Mouse (Mus musculus) lung, embryonic 15.5 days (tissue): Measurements from ENCODE around the gene Dvl3. TPM values are rescaled to one million over a fixed set of nuclear protein-coding genes. Genes with fewer than 3 reads are reported as not detected.
"Not testable (repeated sequence)": the region's sequence is repeated elsewhere in the genome, so short reads cannot be mapped to it uniquely, and the experiment has no call there.

Source experiments
- ATAC-seq: fragments of 200-750 bp; cut with Nextera tagmentation; 2 replicates; pipeline ENCODE4 v1.8.0; 2017; ENCODE audit warnings: moderate number of reproducible peaks, borderline replicate concordance; ENCODE audit not compliant: low FRiP score, low TSS enrichment; ENCODE audit errors: extremely low read depth
- H3K27ac ChIP-seq: fragments of 300-500 bp; sonication (generic); 2 replicates; pipeline ENCODE4 v1.5.1; 2015; ENCODE audit warnings: moderate library complexity, mild to moderate bottlenecking, inconsistent platforms
- H3K27me3 ChIP-seq: fragments of 300-500 bp; sonication (generic); 2 replicates; pipeline ENCODE4 v1.6.1; 2015; ENCODE audit warnings: inconsistent platforms
- H3K36me3 ChIP-seq: fragments of 300-500 bp; sonication (generic); 2 replicates; pipeline ENCODE4 v1.6.1; 2015; ENCODE audit warnings: inconsistent platforms
- H3K4me1 ChIP-seq: fragments of 300-500 bp; sonication (generic); 2 replicates; pipeline ENCODE4 v1.6.1; 2015; ENCODE audit warnings: inconsistent platforms
- H3K4me2 ChIP-seq: fragments of 300-500 bp; sonication (generic); 2 replicates; pipeline ENCODE4 v1.6.1; 2015; ENCODE audit warnings: inconsistent platforms, mild to moderate bottlenecking, moderate library complexity
- H3K4me3 ChIP-seq: fragments of 300-500 bp; sonication (generic); 2 replicates; pipeline ENCODE4 v1.5.1; 2015; ENCODE audit warnings: mild to moderate bottlenecking, inconsistent platforms
- H3K9ac ChIP-seq: fragments of 300-500 bp; sonication (generic); 2 replicates; pipeline ENCODE4 v1.6.1; 2015; ENCODE audit warnings: inconsistent platforms
- H3K9me3 ChIP-seq: fragments of 300-500 bp; sonication (generic); 2 replicates; pipeline ENCODE4 v1.6.1; 2016; ENCODE audit warnings: inconsistent platforms
- WGBS: fragments of 180-500 bp; shearing (Covaris S2); methylation state at CpG from one replicate; pipeline ENCODE4 v1.1.7; 2015; 5-methylcytosine and 5-hydroxymethylcytosine counted together
- polyA plus RNA-seq: library from polyadenylated mRNA; unstranded; fragments of >200 nt; fragmentation: Nextera tagmentation; extraction: Ambion mirVana; gene quantifications from 2 replicates; pipeline ENCODE4 v1.2.1, GENCODE M21; 2015

Gene Dvl3
- polyA plus RNA-seq = 17.4 and 21.7 TPM in 2 replicates

DNA sequence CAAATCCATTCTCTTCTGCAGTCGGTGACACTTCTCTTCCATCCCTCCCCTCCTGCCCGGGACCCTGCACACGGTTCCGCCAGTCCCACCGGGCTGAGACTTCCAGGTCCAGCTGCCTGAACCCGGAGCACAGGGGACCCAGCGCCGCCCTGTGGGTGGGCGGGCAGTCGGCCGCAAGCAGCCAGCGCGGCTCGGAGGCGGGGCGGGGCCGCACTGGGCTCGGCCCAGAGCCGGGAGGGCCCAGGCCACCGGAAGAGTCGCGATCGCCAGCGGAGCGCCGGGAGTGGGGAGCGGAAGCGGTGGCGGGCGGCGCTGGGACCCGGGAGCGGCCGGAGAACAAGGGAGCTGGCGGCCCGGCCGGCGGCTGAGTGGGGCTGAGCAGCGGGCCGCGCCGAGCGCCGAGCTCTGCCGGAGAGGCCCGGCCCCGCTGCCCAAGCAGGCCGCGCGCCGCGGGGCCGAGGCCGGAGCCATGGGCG is at the start of gene Dvl3:
Gene Dvl3, plus strand, starts transcription at position 257 of the 476 bp plus-strand sequence.
- Histone ChIP-seq H3K9ac (peak within 1 kb of the TSS; percentile 98), H3K36me3 (peaks cover 20% of the 10 kb centered on the region; the same call in 1 of the 2 replicates), H3K4me3 (peak within 1 kb of the TSS; percentile 89), H3K9me3 (no peaks in the 10 kb centered on the region), H3K27ac (peak within 1 kb of the TSS; percentile 92), H3K27me3 (no peaks in the 10 kb centered on the region), H3K4me2 (peak within 1 kb of the TSS; percentile 71), H3K4me1 (peaks cover 17% of the 10 kb centered on the region)
- peak; percentile 98 for ATAC-seq
- WGBS = under 1% methylated on average over 34 of the region's 55 CpGs

DNA sequence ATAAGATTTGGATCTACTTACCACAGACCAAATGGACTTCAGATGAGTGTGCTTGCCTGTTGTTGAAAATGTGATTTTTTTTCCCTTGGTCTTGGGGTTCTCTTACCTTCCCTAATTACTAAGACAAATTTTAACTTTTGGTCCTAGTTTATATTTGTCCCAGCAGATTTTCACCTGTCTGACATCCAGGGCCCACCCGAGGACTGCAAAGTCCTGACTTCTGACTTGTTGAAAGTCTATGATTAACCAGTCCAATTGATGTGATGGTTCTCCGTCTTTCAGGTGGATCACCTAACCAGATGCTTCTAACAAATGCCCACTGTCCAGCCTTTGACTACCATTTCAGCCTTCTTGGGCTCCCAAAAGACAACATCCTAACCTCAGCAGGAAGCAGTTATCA is 45.8 kb upstream of the Dvl3 start:
- Histone ChIP-seq H3K4me2 (no peak overlapping the region), H3K27me3 (no peaks in the 10 kb centered on the region)

DNA sequence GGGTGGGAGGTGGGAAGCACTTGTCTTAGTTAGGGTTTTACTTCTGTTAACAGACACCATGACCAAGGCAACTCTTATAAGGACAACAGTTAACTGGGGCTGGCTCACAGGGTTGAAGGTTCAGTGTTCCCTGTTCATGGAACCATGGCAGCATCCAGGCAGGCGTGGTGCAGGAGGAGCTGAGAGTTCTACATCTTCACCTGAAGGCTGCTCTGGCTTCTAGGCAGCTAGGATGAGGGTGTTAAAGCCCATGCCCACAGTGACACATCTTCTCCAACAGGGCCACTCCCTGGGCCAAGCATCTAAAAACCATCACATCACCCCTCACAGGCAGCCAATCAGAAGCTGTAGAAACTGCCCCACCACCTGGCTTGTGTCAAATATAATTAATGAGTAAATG is 45.1 kb upstream of the Dvl3 start:
- Histone ChIP-seq H3K4me3 (no peak overlapping the region), H3K9ac (no peak overlapping the region), H3K27me3 (no peaks in the 10 kb centered on the region), H3K4me1 (peaks cover 9% of the 10 kb centered on the region; the same call in 1 of the 2 replicates), H3K36me3 (no peaks in the 10 kb centered on the region), H3K9me3 (no peaks in the 10 kb centered on the region), H3K27ac (no peak overlapping the region), H3K4me2 (no peak overlapping the region)
- 71% methylated on average over 1 of the region's 1 CpGs for WGBS
- no peak for ATAC-seq

More for the DNA sequence above, 45.8 kb upstream of the Dvl3 start:
- Histone ChIP-seq H3K4me3 (no peak overlapping the region), H3K4me1 (peaks cover 8% of the 10 kb centered on the region; the same call in 1 of the 2 replicates), H3K9ac (no peak overlapping the region), H3K9me3 (no peaks in the 10 kb centered on the region), H3K36me3 (no peaks in the 10 kb centered on the region), H3K27ac (no peak overlapping the region)
- WGBS = 82% methylated on average over 2 of the region's 2 CpGs
- ATAC-seq = no peak

DNA sequence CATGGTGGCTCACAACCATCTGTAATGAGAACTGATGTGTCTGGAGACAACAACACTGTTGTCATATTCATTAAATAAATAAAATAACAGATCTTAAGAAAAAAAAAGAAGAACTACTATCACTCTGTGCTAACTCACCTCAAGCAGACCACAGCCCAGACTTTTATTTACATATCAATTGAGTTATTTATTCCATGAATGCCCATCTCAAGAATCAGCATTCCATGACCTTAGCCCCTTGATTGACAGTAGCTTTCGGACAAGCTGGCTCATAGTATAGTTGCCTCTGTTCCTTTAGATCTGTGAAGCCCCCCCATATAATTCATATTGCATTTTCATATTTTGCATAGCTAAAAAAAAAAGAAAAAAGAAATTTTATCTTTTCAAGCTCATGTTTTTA is 43.0 kb upstream of the Dvl3 start:
- 82% methylated on average over 1 of the region's 1 CpGs for WGBS
- Histone ChIP-seq H3K4me2 (no peak overlapping the region), H3K36me3 (no peaks in the 10 kb centered on the region), H3K4me3 (no peak overlapping the region), H3K27me3 (no peaks in the 10 kb centered on the region), H3K9ac (no peak overlapping the region), H3K27ac (no peak overlapping the region), H3K4me1 (peaks cover 14% of the 10 kb centered on the region; the same call in 1 of the 2 replicates), H3K9me3 (no peaks in the 10 kb centered on the region)
- no peak for ATAC-seq

DNA sequence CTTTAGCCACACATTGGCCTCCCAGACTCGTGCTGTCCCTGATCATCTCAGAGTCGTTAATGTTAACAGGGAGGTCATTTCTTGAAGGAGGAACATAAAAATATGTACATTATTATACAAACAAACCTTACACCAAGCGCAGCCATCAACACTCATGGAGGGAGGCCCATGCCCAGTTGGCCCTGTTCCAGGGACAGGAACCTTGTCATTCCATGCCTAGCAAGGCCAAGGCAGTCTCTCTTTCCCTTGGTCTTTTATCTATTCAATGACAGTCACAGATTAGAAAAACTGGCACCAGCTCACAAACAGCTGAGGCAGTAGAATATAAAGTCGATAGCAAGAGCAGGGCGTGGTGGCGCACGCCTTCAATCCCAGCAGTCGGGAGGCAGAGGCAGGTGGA is 42.6 kb upstream of the Dvl3 start:
- no peak for ATAC-seq
- Histone ChIP-seq H3K36me3 (no peaks in the 10 kb centered on the region), H3K27ac (peak overlapping the region; percentile 92; the same call in 1 of the 2 replicates), H3K9ac (no peak overlapping the region), H3K4me1 (peaks cover 14% of the 10 kb centered on the region; the same call in 1 of the 2 replicates), H3K4me3 (no peak overlapping the region), H3K9me3 (no peaks in the 10 kb centered on the region), H3K27me3 (no peaks in the 10 kb centered on the region), H3K4me2 (no peak overlapping the region)
- 75% methylated on average over 8 of the region's 8 CpGs for WGBS

DNA sequence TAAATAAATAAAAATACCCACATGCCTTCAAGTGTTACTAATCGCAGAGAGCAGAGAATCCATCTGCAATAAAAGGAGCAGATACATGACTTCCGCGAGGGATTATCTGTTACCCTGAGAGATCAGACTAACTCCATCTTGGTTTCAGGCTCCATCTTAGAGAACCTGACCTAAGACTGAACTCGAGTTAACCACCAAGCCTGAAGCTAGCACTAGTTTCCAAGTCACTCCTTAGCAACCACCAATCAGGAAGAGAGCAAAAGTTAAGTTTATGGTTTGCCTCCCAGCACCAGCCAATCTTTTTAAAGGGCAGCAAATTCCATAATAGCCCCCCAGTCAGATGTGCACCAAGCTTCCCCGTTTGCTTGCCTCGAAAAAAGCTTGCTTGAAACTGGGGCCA is 42.0 kb upstream of the Dvl3 start:
- Histone ChIP-seq H3K4me3 (no peak overlapping the region), H3K9me3 (no peaks in the 10 kb centered on the region), H3K9ac (no peak overlapping the region), H3K27ac (peak overlapping the region; percentile 92), H3K4me2 (peak overlapping the region; percentile 13; the same call in 1 of the 2 replicates), H3K27me3 (no peaks in the 10 kb centered on the region), H3K36me3 (no peaks in the 10 kb centered on the region), H3K4me1 (peaks cover 14% of the 10 kb centered on the region; the same call in 1 of the 2 replicates)
- ATAC-seq = no peak
- 72% methylated on average over 6 of the region's 6 CpGs for WGBS

DNA sequence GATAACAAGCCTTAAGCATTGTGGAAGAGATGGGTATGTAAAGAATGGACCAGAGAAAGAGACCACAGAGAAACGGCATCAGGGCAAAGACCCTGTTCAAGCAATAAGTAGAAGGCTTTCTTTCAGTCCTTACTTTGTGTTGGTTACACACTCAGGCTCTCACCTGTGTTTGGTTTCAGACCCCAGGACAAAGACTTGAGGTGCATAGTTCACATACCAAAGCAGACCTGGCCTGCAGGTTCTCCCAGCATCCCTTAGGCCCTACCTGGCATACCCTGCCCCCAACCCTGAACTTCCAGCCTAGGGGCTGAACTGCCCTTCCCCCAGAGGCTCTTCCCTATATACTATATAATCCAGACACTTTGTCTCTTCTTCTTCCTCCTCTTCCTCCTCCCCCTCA is 41.4 kb upstream of the Dvl3 start:
- Histone ChIP-seq H3K27me3 (no peaks in the 10 kb centered on the region), H3K9me3 (no peaks in the 10 kb centered on the region), H3K36me3 (no peaks in the 10 kb centered on the region), H3K4me2 (peak overlapping the region; percentile 13; the same call in 1 of the 2 replicates), H3K9ac (no peak overlapping the region), H3K27ac (peak overlapping the region; percentile 92), H3K4me3 (no peak overlapping the region), H3K4me1 (peaks cover 14% of the 10 kb centered on the region; the same call in 1 of the 2 replicates)
- 0 out of 2 replicates have a peak, but pooled peaks have one; percentile 41 for ATAC-seq
- 79% methylated on average over 1 of the region's 1 CpGs for WGBS

DNA sequence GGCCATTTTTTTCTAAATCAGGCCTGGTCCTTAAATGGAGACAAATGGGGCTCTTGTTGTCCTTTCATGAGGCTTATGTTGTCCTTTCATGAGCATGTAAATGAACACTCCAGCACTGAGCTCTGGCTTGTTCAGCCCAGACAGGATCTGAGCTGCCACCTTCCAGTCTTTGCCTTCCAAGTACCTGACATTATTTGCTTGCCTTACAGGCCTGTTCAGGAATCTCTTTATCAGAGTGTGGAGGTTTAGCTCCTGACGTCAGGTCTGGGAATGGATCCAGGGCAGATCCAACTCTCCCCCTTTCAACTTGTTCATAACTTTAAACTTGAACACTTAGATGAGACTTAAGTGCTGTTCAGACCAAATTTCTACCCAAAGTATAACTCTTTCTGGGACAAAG is 39.9 kb upstream of the Dvl3 start:
- Histone ChIP-seq H3K4me2 (no peak overlapping the region), H3K27ac (peak overlapping the region; percentile 92), H3K9ac (no peak overlapping the region), H3K4me3 (no peak overlapping the region), H3K36me3 (no peaks in the 10 kb centered on the region), H3K4me1 (peaks cover 14% of the 10 kb centered on the region; the same call in 1 of the 2 replicates), H3K27me3 (no peaks in the 10 kb centered on the region), H3K9me3 (no peaks in the 10 kb centered on the region)
- peak; percentile 86 for ATAC-seq
- WGBS = 10% methylated on average over 1 of the region's 1 CpGs

DNA sequence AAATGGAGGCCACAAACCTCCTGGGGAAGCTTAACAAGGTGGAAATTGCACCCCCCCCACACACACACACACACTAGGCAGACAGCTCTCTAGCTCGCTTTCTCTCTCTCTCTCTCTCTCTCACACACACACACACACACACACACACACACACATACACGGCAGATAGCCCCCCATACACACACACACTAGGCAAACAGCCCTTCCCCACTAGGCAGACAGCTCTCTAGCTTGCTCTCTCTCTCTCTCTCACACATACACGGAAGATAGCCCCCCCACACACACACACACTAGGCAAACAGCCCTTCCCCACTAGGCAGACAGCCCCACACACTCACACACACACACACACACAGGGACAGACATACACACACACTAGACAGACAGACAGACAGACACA is 39.5 kb upstream of the Dvl3 start:
- Histone ChIP-seq H3K4me2 (no peak overlapping the region), H3K9ac (no peak overlapping the region)
- 36% methylated on average over 3 of the region's 3 CpGs for WGBS

DNA sequence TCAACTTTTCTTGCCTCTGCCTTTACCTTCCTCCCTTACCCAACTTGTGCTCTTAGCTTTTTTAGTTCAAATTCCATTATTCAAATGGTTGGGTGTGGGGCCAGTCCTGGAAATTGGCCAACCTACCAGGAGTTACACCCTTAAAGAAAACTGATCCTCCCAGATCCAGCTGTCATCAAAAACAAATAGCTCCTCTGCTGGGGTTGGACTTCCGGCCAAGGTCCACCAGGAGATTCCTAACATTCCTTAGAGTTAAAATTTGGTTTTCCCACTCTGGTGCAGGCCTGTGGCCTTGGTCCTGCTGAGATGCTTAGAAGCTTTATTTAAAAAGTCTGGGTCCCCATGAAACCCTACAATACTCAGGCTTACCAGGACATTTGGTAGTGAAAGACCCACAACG is 38.3 kb upstream of the Dvl3 start:
- H3K4me3 ChIP-seq = no peak overlapping the region
- 35% methylated on average over 2 of the region's 2 CpGs for WGBS
- H3K27me3 ChIP-seq = no peaks in the 10 kb centered on the region
- no peak overlapping the region for H3K9ac ChIP-seq
- H3K36me3 ChIP-seq = no peaks in the 10 kb centered on the region
- peaks cover 14% of the 10 kb centered on the region; the same call in 1 of the 2 replicates for H3K4me1 ChIP-seq
- no peaks in the 10 kb centered on the region for H3K9me3 ChIP-seq
- H3K27ac ChIP-seq = no peak overlapping the region
- no peak overlapping the region for H3K4me2 ChIP-seq
- no peak for ATAC-seq

More for the DNA sequence above, 39.5 kb upstream of the Dvl3 start:
- H3K27ac ChIP-seq = peak overlapping the region; percentile 92
- H3K36me3 ChIP-seq = no peaks in the 10 kb centered on the region
- H3K9me3 ChIP-seq = no peaks in the 10 kb centered on the region
- ATAC-seq = peak; percentile 69
- H3K27me3 ChIP-seq = no peaks in the 10 kb centered on the region
- no peak overlapping the region for H3K4me3 ChIP-seq
- H3K4me1 ChIP-seq = peaks cover 14% of the 10 kb centered on the region; the same call in 1 of the 2 replicates

DNA sequence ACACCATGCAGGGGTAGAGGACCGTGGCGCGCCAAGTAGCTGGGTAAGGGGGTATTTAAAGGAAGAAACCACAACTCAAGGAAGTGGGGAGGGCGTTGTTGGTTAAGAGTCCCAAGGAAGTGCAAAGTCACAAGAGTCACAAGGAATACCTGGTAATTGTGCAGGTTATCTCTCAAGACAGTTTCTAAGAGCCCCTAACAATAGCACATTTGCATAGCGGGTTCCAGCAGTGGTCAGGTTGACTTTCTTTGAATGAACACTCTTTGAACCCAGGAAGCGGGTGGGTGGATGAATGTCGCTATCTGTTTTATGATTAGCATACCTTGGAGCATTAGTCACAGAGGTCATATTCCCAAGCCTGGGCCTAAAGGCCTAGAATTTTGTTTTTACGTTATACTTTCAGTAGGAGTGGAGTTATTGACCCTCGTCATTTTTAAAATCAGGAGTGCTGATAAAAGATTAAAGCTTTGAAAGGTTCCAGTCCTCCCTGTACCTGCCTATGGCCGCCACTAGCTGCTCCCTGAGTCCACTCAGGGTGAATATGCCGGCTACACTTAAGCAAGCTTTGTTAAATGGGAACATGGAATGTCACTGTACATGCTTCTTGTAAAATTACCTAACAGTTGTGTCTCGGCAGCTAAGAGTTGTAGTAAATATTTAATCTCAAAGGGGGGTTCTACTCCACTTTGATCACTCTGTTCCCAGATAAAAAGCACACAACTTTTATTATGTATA is 37.6 kb upstream of the Dvl3 start:
- H3K27ac ChIP-seq, H3K27me3 ChIP-seq, H3K4me3 ChIP-seq, H3K36me3 ChIP-seq, H3K4me2 ChIP-seq, ATAC-seq, H3K9me3 ChIP-seq, H3K9ac ChIP-seq: not testable (repeated sequence)
- 82% methylated on average over 12 of the region's 12 CpGs for WGBS
- peaks cover 14% of the 10 kb centered on the region; the same call in 1 of the 2 replicates for H3K4me1 ChIP-seq

DNA sequence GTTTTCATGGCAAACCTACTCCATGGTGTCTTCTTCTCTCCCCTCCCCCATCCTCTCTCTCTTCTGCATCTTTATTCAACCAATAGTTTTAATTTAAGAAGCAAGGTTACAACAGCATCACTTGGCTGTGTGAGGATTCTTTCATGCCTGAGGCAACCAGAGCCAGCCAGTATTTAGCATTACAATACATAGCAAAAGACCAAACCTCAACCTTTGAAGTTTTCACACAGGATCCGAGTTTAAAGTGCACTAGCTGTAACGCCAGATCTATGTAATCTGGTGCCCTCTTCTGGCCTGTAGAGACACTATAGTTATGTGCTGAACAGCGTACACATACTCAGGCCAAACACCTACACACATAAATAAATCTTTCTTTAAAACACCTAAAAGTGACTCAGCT is 36.7 kb upstream of the Dvl3 start:
- H3K4me2 ChIP-seq = no peak overlapping the region
- no peak overlapping the region for H3K9ac ChIP-seq
- no peak overlapping the region for H3K27ac ChIP-seq
- H3K4me3 ChIP-seq = no peak overlapping the region
- H3K9me3 ChIP-seq = no peaks in the 10 kb centered on the region
- H3K36me3 ChIP-seq = no peaks in the 10 kb centered on the region
- peaks cover 11% of the 10 kb centered on the region; the same call in 1 of the 2 replicates for H3K4me1 ChIP-seq
- H3K27me3 ChIP-seq = no peaks in the 10 kb centered on the region
- WGBS = 39% methylated on average over 3 of the region's 3 CpGs
- no peak for ATAC-seq
